Mouse (Mus musculus): ENCODE measurements around the gene 4930451I11Rik.

DNA sequence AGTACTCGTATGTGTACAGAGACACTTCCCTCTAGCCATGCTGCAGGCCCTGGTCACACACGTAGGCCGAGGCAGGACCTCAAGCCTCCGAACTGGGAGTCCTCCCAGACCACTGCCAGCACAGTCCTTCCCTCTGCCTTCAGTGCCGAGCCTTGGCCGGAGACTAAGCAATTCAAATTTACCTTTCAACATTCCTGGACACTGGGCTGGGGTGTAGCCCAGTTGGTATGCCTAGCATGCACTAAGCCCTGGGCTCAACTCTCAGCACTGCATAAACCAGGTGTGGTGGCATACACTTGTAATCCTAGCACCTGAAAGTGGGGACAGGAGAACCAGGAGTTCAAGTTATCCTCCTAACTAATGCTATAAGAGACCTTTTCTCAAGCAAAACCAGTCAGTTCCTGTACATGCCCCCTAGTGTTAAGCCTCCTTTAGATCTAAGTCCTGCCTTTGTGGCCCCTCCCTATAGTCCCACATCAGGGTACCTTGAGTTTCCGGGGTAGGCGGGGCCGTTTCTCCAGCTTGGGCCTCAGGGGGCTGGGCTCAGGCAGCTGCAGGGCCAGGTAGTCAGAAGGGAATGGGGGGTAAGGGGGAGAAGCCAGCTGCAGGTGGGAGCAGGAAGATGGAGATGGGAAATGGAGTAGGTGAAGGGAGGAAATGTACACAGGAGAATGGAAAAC, 25.4 kb upstream of the 4930451I11Rik start:
- TF ChIP-seq POLR2A (IDR thresholded peaks at IDR 0.05; ENCODE audit: extremely low read depth, insufficient read depth, low read length): no peak
- TF ChIP-seq CTCF (IDR thresholded peaks at IDR 0.05; ENCODE audit: low read depth, low read length): no peak
